Mouse (Mus musculus) embryo, embryonic 10.5 days (tissue): ENCODE measurements around the gene Tmcc3.

Source experiments
- DNase-seq: peaks from one replicate; pipeline ENCODE4 v3.0.0-alpha.2; 2015; ENCODE audit warnings: low spot score

Tmcc3 gene

DNA sequence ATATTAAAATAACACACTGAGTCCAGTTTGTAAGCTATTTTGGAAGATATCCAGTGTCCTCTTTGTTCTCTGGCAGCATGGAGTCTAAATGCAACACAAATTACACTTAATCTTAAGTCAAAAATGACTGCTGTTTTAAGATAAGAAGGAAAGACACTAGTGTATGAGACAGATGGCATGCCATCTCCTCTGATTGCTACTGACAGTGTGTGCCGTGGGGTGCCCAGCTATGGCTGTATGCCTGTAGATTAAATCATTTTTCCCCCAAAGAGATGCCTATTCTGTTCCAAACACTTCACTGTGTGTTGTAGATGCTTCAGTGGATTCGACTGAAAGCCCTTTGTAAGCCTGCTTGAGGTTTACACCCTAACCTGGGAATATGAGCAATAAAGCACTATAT lies 59.5 kb downstream of the Tmcc3 start:
- no peak for DNase-seq

DNA sequence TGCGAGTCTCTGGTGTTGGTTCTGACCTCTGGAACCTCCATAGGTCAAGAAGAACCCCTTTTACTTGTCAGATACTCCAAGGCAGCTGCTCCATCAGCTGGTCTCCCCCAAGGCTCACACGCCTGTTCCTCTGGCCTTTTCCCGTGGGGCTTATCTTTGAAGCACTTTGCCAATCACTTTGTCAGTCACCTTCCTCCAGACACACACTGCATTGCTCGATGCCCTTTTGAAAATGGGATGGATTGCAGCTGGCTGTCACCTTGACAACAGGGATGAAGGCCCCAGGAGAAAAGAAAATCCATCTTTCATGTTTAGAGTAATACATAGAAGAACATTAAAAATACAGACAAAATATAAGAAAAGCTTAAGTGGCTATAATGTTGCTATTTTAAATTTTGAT lies 65.2 kb downstream of the Tmcc3 start:
- DNase-seq, result no peak

DNA sequence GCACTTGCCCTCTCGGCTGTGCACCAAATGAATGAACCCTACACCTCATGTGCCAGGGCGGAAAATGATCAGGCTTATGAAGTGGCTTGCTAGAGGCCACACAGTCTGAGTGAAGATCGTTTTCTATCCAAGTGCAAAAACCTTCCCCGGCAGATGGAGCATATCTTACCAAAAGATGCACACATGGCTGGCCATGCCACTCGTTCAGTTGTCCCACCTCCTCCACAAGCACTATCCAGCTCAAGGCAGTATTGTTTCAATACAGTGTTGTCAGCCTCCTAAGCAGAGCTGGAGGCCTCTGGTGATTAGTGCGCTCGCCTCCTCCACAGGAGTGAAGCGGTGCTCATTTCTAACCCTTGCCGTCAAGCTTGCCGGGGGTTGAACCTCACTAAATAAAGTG lies 66.1 kb downstream of the Tmcc3 start:
- no peak for DNase-seq

DNA sequence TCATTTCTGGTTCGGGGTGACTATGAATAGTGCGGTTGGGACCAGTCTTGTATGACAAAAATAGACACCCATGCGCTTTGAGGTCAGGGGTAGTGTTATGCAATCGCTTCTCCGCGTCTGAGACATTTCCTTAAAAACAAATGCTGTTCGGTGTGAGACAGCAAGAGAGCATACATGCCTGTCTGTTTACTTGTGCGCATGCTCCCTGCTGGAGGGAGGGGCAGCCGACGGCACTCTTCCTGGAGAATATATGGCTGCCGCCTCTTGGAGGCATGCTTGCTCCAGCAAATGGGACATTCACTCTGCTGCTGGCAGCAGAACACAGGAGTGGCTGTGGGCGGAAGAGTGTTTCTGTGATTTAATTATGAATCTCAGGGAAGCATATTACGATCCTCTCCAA lies 66.6 kb downstream of the Tmcc3 start:
- no peak for DNase-seq

DNA sequence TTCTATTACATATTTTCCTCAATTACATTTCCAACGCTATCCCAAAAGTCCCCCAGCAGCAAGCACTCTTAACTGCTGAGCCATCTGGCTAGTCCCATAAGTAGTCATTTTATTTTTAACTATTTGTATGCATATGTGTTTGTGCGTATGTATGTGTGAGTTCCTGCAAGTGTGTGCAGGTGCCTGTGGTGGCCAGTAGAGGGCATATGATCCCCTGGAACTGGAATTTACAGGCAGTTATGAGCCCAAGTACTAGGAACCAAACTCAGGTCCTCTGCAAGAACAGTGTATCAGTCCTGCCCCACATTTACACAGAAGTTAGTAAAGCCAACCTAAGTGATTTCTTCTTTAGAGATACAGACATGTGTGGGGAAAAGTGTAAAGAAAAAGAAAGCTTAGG lies 68.3 kb downstream of the Tmcc3 start:
- no peak for DNase-seq

DNA sequence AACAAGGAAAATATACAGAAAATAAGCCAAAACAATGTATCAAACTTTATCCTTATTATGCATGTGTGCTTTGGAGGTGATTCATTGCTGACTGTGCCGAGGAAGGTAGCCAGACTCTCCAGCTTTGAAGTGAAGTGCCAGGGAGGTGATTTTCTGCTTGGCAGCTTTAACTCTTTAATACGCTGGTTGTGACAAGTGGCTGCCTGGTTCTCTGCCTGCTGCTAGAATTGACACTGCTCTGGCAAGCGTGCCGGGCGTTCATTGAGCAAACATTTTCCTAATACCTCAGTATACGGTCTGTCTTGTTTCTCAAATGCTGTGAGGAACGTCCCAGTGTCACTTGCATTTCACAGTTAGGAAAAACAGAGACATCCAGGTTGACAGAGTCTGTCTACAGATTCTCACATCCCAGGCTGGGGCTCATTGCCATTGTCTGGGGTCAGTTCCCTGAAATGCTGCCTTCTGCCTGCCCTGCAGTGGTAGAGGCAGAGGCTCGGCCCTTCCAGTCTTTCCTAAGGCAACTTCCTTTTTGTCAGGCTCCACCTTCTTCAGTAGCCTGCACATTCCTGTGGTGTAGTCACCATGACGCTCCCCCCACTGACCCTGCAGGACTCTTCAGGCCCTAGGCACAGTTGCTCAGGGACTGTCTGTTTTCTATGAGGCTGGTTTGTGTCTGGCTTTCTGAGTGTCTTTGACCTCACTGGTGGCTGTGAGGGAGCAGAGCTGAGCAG lies 69.1 kb downstream of the Tmcc3 start:
- DNase-seq, result peak; percentile 46

DNA sequence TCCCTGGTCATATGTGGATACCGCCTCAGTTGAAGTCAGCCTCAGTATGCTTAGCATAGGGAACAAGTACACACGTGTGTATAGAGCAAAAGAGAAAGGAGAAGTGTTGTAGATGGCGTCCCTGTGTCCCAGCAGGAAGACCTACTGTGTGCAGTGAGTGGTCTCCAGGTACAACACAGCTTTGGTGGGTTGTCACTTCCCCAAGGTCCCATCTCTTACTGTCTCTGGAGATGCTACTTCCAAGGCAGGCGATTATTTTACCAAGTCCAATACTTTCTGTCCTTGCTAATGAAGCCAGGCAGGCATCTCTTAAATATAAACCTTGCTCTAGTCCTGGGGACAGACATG lies 69.6 kb downstream of the Tmcc3 start:
- no peak for DNase-seq

DNA sequence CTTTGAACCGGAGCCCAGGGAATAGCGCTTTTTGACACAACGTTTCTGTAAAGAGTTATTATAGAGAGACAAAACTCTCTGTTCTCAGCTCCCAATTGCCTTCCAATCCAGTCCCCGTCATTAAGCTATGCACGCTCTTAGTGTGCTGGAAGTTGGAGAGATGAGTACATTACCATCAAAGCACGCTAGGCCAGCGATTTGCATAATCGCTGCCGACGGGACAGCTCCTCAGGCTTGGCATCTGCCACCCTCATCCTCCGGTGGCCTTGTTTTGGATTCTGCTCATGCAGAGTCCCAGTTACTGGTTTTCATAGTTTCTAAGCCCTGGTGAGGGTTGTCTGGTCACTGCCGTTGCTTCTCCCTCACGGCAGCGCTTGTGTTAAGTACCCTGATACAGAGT lies 70.9 kb downstream of the Tmcc3 start:
- no peak for DNase-seq

DNA sequence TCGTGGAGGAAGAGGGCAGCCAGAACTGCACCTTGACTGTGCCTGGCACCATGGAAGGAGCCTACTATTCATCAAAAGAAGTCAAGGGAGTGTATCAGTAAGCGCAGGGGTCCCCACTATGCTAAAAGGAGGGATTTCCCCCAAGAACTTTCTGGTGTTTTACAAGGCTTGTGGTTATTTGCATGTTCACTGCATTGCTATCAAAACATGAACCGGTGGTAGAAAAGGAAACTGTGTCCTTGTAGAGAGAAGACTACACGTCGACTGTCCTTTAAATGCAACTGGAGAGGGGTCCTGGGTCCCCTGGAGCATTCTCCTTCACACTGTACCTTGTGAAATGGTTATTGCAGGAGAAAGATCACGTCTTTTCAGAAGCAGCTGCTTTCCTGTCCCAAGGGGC lies 71.8 kb downstream of the Tmcc3 start:
- no peak for DNase-seq

DNA sequence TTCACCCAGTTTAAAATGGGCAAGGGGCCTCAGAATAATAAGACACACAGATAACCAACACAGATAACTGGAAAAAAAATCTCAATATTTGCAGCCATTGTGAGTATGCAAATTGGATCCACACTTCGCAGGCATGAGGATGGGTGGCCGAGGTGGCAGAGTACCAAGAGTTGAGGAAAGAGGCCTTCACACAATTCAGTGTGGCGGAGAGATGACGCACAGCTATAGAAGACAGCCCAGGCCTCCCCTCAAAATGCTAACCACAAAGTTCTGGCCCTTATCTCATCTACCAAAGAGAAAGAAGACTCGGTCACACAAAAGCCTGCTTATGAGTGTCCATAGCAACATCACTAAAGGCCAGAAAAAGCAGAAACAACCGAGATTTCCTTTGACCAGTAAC lies 77.5 kb downstream of the Tmcc3 start:
- DNase-seq, result no peak

DNA sequence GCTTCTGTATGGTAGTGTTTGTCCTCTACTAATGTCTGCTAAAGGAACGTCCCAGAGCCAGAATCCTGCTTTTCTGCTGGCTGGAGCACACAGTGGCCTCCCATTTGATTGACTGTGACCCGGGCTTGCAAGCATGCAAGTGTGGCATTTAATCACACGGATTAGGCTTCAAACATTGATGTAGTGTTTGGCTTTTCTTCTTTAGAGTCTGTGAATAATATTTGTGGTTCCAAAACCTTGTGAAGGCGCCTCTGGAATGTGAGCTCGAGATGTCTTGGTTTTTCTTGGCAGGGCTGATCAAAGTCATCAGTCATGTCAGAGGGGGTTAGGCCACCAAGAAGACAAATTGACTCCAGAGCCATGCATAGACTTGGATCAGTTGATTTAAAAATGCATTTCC lies 79.3 kb downstream of the Tmcc3 start:
- DNase-seq, result no peak

DNA sequence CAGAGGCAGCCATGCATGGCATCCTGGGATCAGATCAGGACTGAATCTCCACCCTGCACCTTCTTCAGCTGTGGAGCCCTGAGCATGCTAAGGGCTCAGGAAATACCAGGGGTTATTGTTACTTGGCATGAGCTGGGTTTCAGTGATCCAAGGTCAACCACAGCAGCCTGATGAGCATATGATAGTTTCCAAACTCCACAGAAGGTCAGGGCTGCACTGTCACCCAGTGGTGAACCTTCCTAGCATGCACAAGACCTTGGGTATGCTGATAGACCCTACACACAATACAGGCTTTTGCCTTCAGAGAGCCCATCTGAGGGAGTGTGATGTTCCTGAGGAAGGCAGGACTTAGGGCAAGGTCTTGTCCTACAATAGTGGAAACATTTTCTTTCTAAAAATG lies 82.5 kb downstream of the Tmcc3 start:
- DNase-seq, result no peak

DNA sequence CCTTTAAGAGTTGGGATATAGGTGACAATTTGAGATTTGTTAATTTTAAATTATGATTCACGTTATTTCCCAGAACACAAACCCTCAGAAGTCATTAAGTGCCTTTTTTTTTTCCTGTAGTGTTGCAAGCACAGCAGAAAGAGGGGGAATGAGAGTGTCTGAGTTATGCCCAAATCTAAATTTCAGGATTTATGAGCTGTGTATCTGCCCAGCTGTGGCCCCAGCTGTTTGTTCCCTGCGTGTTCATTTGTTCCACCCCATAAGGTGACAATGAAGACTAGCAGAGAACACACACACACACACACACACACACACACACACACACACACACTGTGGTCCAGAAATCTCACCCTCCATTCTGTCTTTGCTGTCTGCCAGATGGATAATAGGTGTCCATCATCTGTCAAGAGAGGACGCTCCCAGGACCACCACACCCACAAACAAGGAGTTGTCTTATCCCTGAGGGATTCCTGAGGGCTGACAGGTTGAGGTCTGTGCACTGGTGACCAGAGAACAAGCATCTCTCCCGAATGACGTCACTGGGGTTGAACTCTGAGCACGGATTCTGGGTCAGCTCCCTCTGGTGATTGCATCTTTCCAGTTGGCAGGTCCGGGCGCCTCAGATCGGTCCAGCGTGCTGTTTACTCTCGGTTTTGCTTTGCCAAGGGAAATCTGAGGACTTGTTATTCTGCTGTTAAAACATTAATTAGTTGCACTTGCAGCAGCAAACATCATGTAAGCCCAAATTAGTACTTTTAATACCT lies 86.3 kb downstream of the Tmcc3 start:
- no peak for DNase-seq

DNA sequence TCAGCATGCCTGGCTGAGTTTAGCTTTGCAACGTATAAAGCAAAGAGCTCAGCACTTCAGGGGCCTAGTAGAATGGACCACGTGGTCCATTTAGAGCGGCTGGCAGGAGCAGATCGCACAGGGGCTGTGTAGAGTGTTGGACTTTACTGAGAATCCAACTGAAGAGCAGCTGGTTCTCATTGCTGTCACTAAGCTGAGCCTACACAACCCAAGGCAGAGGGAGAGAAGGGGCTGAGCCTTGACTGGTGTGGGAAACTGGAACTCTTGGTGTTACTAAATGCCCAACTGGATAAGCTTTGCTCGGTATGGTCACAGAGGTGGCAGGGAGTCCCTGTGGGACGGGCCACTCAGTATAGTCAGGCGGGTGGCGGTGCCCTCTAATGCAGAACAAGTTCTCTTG lies 89.1 kb downstream of the Tmcc3 start:
- no peak for DNase-seq

DNA sequence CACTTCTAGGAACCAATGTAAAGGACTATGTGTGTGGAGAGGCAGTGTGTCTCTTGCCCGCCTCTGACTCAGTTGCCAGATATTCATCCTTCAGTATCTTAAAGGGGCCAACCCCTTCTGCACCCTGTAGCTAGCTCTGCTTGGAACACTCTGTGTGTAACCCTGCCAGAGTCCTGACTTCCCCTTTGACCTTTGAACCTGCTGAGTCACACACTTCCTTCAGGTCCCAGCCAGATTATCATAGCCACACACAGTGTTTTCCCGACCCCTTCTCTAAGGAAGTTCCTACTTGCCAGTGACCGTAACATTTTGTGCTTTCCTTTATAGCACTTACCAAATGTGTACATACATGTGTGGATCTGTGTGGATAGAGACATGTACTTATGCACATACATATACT lies 93.7 kb downstream of the Tmcc3 start:
- DNase-seq, result no peak

DNA sequence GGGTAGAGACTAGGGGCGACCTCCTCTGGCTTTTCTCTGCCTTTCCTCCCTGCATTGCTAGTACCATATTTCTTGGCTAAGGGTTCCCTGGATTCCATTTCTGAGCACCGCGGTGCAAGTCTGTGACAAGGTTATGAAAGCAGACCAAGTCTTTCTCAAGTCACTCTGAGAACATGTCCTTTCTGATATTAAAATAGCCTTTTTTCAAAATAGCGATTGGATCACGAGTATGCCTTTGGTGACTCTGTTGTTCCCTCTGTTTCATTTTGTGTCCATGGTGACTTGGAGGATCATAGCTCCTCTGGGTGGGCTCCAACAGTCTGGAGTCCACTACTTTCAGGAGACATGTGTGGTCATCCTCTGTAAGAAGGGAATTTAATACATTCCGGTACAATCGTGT lies 95.1 kb downstream of the Tmcc3 start:
- DNase-seq, result no peak

DNA sequence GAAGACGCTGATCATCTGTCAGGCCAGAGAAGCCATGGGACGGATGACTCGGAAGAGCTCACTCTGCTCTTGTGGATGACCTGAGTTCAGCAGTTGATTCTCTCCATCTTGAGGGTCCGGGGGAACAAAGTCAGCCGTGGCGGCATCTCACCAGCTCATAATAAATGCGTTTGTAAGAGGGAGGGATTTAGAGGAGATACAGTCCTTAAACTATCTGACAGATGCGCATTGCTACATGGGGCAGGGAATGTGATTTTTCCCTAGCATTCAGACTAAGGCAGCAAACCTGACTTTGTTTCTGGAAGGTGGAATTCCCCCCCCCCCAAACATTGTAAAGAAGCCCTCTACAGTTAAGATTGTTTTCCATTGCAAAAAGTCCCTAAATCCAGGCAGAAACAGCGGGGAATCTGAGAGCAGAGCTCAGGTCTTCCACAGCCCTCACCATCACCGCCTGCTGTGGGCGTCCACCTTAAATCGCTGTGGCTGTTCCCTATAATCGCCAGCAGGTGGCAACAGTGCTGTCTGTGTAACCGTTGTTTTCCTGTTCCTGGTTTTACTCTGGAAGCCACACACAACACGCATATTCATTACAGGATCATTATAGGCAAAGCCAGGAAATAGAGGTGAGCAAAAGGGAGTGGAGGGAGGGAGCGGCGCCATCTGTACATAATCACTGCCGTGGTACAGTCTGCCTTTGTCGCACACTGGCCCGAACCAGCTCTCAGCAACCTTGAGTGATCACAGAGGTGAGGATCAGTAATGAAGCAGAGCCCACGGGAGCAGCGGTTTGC lies 96.8 kb downstream of the Tmcc3 start:
- peak; percentile 95 for DNase-seq

DNA sequence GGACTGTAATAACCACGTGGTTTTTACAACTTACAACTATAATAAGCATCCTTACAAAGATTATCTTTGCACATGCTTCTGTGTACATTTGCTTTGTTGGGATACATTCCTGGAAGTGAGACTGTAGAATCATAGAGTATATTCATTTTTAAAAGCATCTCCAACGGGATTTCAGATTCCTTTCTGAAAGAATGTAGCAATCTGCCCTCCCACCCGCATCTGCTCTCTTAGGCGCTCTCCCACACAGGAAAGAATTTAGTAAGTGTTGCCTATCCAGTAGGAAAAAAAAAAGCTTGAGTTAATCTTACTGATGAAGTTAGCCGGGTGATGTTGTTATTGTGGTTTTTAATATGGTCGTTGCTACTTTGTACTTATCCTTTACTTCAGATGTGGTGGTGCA lies 97.9 kb downstream of the Tmcc3 start:
- DNase-seq, result no peak

DNA sequence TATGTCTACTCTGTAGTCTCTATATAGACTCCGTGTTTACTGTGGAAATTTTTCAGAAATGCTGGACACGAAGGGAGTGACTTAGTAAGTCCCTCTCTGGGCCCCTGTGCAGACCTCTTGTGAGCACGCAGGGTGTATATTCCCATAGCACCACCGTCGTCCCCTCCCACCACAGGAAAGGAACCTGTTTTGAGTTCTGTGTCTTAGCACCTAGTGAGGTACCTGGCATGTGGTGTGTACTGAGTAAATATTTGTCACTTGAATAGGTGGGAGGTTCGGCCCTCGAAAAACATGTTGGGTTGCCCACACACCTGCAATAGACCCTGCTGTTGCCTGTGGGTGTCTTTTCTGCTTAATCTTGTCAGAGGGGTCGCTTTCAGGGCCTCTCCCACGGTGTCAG lies 99.8 kb downstream of the Tmcc3 start:
- no peak for DNase-seq

DNA sequence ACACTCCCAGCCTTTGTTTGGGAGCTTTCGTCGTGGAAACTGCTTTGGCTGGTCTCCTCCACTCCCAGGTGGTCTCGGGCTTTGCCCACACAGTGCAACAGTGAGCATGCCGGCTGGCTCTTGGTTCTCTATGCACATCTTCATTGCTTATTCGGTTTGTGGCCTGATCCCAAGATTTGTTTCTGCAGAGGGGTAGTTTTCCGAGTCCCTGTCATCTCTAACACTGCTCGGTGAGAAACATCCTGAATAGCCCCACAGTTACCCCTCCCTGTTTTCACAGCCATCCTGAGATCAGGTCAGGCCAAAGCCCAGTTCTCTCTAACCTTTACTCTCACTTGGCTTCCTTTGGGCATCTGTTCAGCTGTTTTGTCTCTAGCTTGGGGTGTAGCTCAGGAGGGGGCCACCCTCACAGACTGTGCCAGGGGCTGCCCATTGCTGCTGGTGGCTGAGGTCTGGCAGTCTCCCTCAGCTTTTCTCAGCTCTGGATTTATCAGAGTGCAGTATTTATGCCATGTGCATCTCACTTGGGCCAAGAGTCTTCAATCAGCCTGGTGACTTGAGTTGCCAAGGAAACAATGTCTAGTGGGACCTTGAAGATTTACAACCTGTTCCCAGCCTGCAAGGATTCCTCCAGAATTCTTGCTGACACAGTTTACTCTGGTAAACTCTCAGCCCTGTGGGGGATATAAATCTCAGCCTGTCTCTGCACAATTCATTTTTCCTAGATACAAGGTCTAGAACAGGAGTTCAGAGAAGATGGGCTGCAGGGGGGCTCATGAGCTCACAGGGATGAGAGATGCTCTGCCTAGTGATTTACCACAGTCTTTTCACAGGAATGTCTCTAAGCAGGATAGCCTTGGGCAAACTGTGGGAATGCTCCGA lies 102.3 kb downstream of the Tmcc3 start:
- peak; percentile 73 for DNase-seq

DNA sequence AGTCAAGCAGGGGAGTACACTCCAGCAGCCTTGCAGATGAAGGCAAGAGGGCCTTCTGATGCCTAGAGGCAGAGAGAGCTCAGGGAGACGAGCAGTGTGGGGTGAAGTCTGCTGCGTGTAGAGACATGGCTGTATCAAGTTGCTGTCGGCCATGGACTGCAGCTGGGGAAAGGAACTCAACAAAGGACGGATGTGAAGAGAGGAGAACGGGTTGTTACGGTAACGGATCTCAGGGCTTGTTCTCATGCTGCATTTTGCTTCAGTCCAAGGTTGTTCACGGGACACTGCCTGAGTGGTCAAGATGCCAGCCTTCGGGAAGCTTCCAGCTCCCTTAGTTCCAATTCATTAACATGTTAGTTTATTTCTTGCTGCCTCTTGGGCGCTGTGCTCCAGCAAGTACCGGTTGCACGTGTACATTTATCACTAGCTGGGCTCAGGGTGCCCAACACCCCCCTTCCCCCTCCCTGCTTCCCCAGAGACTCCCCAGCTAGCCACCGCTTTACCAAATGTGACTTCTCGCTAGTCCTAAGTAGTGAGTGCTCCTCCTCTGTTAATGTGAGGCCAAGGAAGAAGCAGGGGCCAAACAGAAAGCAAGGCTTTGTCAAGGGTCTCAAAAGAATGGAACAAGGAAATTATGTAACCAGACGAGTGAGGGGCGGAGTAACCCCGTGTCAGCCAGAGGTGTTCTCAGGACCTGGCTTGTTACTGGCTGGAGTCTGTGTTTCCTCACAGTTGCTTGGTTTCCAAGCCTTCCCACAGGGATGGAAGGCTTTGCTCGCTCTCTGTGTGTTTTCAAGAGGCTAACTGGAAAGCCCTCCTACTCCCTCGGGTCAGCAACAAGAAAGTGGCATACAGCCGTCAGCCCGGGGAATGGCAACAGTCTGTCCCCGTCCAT lies 104.4 kb downstream of the Tmcc3 start:
- DNase-seq, result peak; percentile 57
